Mouse (Mus musculus): Measurements from ENCODE around the gene Sh3kbp1.

GRCm38 (mm10) chrX:159879455-159879854 lies 252.4 kb downstream of the Sh3kbp1 start:
- TF ChIP-seq CTCF (conservative IDR thresholded peaks at IDR 0.05; ENCODE audit: low read length), result no peak
- TF ChIP-seq POU5F1 (IDR thresholded peaks at IDR 0.05; ENCODE audit: borderline replicate concordance, low read length), result no peak

Measured in E14TG2a.4 (cell line).